Mouse (Mus musculus): ENCODE data around the gene Tmc7. TPM values are rescaled to one million over a fixed set of nuclear protein-coding genes. Genes with fewer than 3 reads are reported as not detected.

Gene Tmc7
- polyA plus RNA-seq, 1 experiment = not detected

DNA sequence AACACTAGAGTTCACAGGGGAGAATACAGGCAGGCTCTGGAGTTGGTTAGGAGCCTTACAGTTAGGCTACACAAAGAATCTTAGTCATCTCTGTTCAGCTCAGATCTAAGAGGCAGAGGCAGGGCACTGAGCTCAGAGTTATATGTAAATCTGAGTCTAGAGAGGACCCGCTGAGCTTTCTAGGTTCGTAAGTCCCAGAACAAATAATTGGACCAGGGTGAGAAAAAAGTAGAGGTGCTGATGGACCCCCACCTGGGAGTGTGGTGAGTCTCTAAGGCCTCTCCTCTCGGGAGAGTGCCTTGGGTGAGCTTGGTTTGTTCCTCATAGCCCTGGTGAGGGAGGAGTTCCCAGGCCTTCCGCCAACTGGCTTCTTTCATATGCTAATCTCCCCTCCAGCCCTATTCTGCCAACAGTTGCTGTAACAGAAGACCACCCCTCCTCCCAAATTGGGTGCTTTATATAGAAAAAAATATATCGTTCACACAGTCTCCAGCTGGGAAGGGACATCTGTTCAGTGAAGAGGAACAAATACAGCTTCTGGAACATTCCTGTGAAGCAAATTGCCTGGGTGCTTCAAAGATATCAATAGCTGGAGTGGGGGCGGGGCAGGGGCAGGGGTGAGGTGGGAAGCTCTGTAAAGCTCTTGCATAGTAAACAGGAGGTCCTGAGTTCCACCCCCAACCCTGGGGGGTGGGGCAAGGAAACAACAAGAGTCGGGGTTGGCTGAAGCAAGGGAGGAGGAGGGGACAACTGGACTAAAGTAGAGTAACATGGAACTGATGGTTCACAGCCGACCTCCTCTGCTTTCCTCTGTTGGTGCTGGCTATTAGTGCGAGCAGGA lies 9.3 kb upstream of the Tmc7 start:
- H3K4me3 ChIP-seq (replicated peaks) = no peak overlapping the region
- peaks cover 67% of the 10 kb centered on the region for H3K27me3 ChIP-seq (replicated peaks)
- TF ChIP-seq GATA1 (IDR thresholded peaks at IDR 0.05; ENCODE audit: borderline replicate concordance, low read length) (no peak), FLI1 (IDR thresholded peaks at IDR 0.05; ENCODE audit: low read length) (no peak)
- peaks cover 9% of the 10 kb centered on the region for H3K9me3 ChIP-seq
- peaks cover 26% of the 10 kb centered on the region for H3K4me1 ChIP-seq
- H3K36me3 ChIP-seq (replicated peaks; ENCODE audit: low read length) = no peaks in the 10 kb centered on the region

DNA sequence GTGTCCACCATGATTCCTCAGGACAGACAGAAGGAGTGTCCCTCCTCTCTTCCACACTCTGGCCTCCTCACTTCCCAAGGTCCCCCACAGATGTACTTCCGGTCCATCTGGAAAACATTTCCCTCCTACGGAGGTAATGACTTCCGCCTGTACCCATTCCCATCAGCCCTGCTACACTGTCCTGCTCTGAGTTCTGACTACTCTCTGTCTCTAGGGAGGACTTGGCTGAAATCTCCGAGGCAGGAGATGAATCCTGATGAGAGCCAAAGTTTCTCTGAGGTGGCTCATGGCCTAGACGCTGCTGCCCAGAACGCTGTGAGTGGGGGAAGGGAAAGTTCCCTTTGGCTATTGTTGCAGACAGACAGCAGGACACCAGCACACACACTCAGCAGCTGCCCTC lies 7.6 kb upstream of the Tmc7 start:
- Histone ChIP-seq H3K4me1 (peaks cover 18% of the 10 kb centered on the region), H3K4me3 (replicated peaks) (no peak overlapping the region), H3K36me3 (replicated peaks; ENCODE audit: low read length) (no peaks in the 10 kb centered on the region), H3K9me3 (peaks cover 18% of the 10 kb centered on the region), H3K27me3 (replicated peaks) (peaks cover 53% of the 10 kb centered on the region)
- TF ChIP-seq FLI1 (IDR thresholded peaks at IDR 0.05; ENCODE audit: low read length) = no peak
- no peak for TF ChIP-seq GATA1 (IDR thresholded peaks at IDR 0.05; ENCODE audit: borderline replicate concordance, low read length)

DNA sequence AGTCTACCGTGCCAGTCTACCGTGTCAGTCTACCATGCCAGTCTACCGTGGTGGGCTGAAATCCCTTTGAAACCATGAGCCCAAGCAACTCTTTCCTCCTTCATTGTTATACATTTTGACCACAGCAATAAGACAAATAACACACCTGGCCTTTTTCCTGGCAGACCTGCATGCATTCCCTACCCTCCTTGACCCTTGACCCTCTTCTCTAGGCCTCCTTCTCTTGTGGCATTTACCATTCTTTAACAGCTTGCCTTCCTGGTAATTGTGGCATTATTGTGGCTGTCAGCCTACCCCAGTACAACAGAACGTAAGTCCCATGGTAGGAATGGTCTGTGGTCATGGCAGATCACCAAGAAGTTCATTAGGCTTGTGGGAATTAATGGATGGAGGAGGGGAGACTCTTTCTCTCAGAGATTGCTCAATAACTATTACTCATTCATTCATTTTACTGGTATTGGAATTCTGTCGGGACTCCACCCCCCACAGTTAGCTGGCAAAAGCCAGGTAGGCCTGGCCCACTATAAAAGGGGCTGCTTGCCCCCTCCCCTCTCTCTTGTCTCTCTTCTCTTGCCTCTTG lies 6.3 kb upstream of the Tmc7 start:
- Histone ChIP-seq H3K36me3 (replicated peaks; ENCODE audit: low read length) (no peaks in the 10 kb centered on the region), H3K27me3 (replicated peaks) (peaks cover 43% of the 10 kb centered on the region), H3K4me1 (peaks cover 15% of the 10 kb centered on the region), H3K4me3 (replicated peaks) (peak overlapping the region; percentile 74), H3K9me3 (peaks cover 28% of the 10 kb centered on the region)
- TF ChIP-seq FLI1 (IDR thresholded peaks at IDR 0.05; ENCODE audit: low read length) = no peak
- no peak for TF ChIP-seq GATA1 (IDR thresholded peaks at IDR 0.05; ENCODE audit: borderline replicate concordance, low read length)

DNA sequence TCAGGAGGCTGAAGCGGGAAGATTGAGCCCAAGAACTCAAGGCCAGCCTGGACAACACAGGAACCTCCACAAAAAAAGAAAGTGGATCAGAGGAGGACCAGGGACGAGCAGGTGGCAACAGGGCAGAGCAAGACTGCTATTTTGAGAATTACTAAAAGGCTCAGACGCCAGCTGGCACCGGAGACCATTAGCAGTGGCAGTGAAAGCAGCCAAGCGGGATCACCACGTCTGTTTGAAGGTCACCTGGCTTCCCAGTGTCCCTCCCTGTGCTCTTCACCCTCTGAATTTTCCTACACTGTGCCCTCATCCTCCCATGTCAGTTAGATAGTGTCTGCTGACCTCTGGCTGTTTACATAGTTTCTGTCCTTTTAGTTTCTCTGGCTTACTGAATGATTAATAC lies 1.3 kb upstream of the Tmc7 start:
- no peak for TF ChIP-seq FLI1 (IDR thresholded peaks at IDR 0.05; ENCODE audit: low read length)
- Histone ChIP-seq H3K9me3 (peaks cover 45% of the 10 kb centered on the region), H3K4me1 (peaks cover 11% of the 10 kb centered on the region), H3K4me3 (replicated peaks) (no peak overlapping the region), H3K27me3 (replicated peaks) (peaks cover 47% of the 10 kb centered on the region), H3K36me3 (replicated peaks; ENCODE audit: low read length) (no peaks in the 10 kb centered on the region)

DNA sequence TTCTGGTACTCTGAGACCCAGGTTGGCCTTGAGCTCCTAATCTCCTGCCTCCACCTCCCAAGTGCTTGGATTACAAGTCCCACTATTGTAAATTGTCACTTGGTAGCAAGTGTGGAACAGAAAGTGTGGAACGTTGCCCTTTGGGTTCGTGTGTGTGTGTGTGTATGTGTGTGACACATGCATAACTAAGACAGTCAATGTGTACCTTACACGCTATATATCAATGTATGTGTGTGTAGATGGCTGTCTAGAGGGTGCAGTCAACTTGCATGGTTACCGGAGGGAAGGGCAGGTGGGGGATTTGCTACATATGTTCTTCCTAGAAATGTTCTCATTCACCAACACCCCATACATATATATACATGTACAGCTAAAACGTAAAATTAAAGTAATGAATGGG lies 390 bp upstream of the Tmc7 start:
- no peak for TF ChIP-seq GATA1 (IDR thresholded peaks at IDR 0.05; ENCODE audit: borderline replicate concordance, low read length)
- no peak for TF ChIP-seq FLI1 (IDR thresholded peaks at IDR 0.05; ENCODE audit: low read length)
- Histone ChIP-seq H3K27me3 (replicated peaks) (peaks cover 43% of the 10 kb centered on the region), H3K4me3 (replicated peaks) (peak overlapping the region; percentile 90), H3K9me3 (peaks cover 48% of the 10 kb centered on the region), H3K4me1 (peaks cover 11% of the 10 kb centered on the region), H3K36me3 (replicated peaks; ENCODE audit: low read length) (no peaks in the 10 kb centered on the region)

DNA sequence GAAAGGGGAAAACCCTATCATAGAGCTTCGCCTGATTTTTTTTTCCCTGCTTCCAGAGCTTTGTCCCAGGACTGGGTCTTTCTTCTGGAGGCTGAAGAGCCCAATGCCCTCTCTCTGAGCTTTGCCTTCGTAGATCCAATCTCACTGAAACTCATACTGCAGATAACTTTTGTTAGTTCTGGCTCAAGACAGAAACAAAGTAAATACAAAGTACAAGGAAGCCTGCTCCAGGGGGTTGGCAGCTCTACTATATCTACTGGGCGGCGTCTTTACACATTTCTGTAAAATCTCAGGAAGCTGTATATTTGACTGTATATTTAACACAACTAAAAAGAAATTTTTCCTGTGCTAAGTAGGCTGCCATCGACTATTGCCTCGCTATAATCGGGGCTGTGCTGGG lies 715 bp downstream of the Tmc7 start:
- H3K27me3 ChIP-seq (replicated peaks) = peaks cover 43% of the 10 kb centered on the region
- TF ChIP-seq GATA1 (IDR thresholded peaks at IDR 0.05; ENCODE audit: borderline replicate concordance, low read length) (no peak), FLI1 (IDR thresholded peaks at IDR 0.05; ENCODE audit: low read length) (no peak)
- H3K36me3 ChIP-seq (replicated peaks; ENCODE audit: low read length) = no peaks in the 10 kb centered on the region
- peak overlapping the region; percentile 90 for H3K4me3 ChIP-seq (replicated peaks)
- peaks cover 11% of the 10 kb centered on the region for H3K4me1 ChIP-seq
- peaks cover 56% of the 10 kb centered on the region for H3K9me3 ChIP-seq

DNA sequence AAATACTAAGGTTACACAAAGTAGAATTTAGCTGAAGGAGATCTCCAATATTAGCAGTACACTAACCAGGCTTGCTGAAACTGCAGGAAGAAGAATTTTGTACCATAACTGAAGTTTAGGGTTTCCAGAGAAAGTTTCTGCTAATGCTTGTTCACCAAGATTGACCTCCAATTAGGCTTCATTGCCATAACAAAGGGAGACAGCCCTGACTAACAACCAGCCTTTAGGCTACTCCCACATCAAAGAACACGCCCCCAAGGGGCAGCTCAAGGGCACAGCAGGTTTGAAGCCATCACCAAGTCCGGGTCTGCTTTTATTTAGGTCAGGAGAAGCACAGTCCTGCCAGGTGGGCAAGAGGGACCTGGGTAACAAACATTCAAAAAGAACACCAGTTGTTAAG lies 4.6 kb downstream of the Tmc7 start:
- H3K36me3 ChIP-seq (replicated peaks; ENCODE audit: low read length) = no peaks in the 10 kb centered on the region
- peaks cover 37% of the 10 kb centered on the region for H3K27me3 ChIP-seq (replicated peaks)
- H3K9me3 ChIP-seq = peaks cover 34% of the 10 kb centered on the region
- H3K4me1 ChIP-seq = peaks cover 10% of the 10 kb centered on the region
- H3K4me3 ChIP-seq (replicated peaks) = no peak overlapping the region
- no peak for TF ChIP-seq FLI1 (IDR thresholded peaks at IDR 0.05; ENCODE audit: low read length)
- TF ChIP-seq GATA1 (IDR thresholded peaks at IDR 0.05; ENCODE audit: borderline replicate concordance, low read length) = no peak

DNA sequence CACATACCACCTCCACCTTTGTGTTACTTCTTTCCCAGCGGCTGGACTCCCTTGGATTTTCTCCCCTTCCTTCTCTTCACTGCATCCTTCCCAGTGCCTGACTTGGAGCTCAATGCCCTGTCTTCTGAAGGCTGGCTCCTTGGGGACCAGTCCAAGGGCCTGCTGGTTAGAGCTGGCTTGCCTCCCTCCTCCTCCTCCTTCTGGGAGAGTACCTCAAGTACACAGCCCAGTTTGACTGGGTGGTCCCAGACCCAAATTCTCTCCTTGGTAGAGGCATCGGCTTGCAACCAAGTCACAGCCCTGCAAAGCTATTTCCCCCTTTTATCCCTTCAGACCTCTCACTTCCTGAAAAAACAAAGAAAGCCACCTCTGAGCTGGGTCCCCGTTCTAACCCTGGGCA lies 6.3 kb downstream of the Tmc7 start:
- Histone ChIP-seq H3K36me3 (replicated peaks; ENCODE audit: low read length) (no peaks in the 10 kb centered on the region), H3K27me3 (replicated peaks) (peaks cover 24% of the 10 kb centered on the region), H3K4me3 (replicated peaks) (no peak overlapping the region), H3K4me1 (no peaks in the 10 kb centered on the region), H3K9me3 (peaks cover 38% of the 10 kb centered on the region)
- no peak for TF ChIP-seq FLI1 (IDR thresholded peaks at IDR 0.05; ENCODE audit: low read length)
- no peak for TF ChIP-seq GATA1 (IDR thresholded peaks at IDR 0.05; ENCODE audit: borderline replicate concordance, low read length)

DNA sequence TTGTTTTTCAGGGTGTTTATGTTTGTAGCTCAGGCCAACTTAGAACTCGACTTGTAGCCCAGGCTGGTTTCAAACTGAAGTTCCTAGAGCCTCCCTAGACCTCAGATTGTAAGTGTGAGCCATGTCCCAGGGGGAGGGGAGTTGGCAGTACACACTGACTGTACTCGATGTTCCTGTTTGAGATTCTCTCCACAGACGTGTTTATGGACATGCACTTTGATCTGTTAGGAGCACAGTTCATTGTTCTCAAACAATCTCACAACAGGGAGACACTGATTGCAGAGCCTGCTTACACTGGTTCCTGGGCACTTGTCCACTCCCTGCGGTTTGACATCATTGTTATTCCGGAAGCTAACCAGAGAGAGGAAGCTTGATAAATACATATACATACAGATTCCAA lies 12.5 kb downstream of the Tmc7 start:
- TF ChIP-seq GATA1 (IDR thresholded peaks at IDR 0.05; ENCODE audit: borderline replicate concordance, low read length) = no peak
- no peak for TF ChIP-seq FLI1 (IDR thresholded peaks at IDR 0.05; ENCODE audit: low read length)
- Histone ChIP-seq H3K36me3 (replicated peaks; ENCODE audit: low read length) (no peaks in the 10 kb centered on the region), H3K9me3 (peaks cover 10% of the 10 kb centered on the region), H3K27me3 (replicated peaks) (peaks cover 17% of the 10 kb centered on the region), H3K4me3 (replicated peaks) (no peak overlapping the region), H3K4me1 (no peaks in the 10 kb centered on the region)

DNA sequence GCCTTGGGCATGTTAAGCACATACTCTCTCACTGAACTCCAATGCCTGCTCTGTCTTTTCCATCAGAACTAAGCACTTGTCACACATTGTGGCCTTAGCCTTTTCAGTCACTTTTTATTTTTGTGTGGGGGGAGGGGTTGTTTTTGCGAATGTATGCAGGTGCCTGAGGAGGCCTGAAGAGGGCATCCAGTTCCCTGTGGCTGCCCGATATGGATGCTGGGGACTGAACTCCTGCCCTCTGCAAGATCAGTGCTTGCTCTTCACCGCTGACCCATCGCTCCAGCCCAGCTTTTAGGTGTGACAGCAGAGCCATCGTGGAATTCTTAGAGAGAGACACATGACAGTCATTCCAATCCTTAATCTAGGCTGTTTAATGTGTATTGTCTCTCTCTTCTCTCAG lies 13.2 kb downstream of the Tmc7 start:
- no peaks in the 10 kb centered on the region for H3K4me1 ChIP-seq
- H3K4me3 ChIP-seq (replicated peaks) = no peak overlapping the region
- no peak for TF ChIP-seq GATA1 (IDR thresholded peaks at IDR 0.05; ENCODE audit: borderline replicate concordance, low read length)
- TF ChIP-seq FLI1 (IDR thresholded peaks at IDR 0.05; ENCODE audit: low read length) = no peak
- peaks cover 18% of the 10 kb centered on the region for H3K27me3 ChIP-seq (replicated peaks)
- no peaks in the 10 kb centered on the region for H3K36me3 ChIP-seq (replicated peaks; ENCODE audit: low read length)
- peaks cover 10% of the 10 kb centered on the region for H3K9me3 ChIP-seq

Measured in megakaryocyte, embryonic 14.5 days (primary cell).